Mouse (Mus musculus): ENCODE results near the gene G6pc.

- TF ChIP-seq CTCF (conservative IDR thresholded peaks at IDR 0.05; ENCODE audit: low read length) (no peak), POU5F1 (IDR thresholded peaks at IDR 0.05; ENCODE audit: borderline replicate concordance, low read length) (no peak)
Observed at GRCm38 (mm10) chr11:101326147-101326546, 41.2 kb upstream of the G6pc start.
